Mouse (Mus musculus) heart, postnatal 0 days (tissue): ENCODE results near the gene Nup93.

Source experiments
- CTCF ChIP-seq: IDR thresholded peaks from 2 replicates; pipeline ENCODE4 v1.5.1; 2016; ENCODE audit warnings: antibody characterized with exemption, control low read depth, low read depth
- EP300 ChIP-seq: IDR thresholded peaks from 2 replicates; pipeline ENCODE4 v1.6.1; 2016; ENCODE audit warnings: antibody characterized with exemption, low read depth

- TF ChIP-seq CTCF (peak; percentile 93), EP300 (no peak)
Measured at GRCm38 (mm10) chr8:94205736-94206135, 8.6 kb upstream of the Nup93 start.
